Mouse (Mus musculus) embryo, embryonic 10 days (tissue): ENCODE results near the gene Olfr1018.

Source experiments
- DNase-seq: peaks from one replicate; pipeline ENCODE4 v3.0.0-alpha.2; 2015; ENCODE audit warnings: low spot score

Olfr1018 gene

DNA sequence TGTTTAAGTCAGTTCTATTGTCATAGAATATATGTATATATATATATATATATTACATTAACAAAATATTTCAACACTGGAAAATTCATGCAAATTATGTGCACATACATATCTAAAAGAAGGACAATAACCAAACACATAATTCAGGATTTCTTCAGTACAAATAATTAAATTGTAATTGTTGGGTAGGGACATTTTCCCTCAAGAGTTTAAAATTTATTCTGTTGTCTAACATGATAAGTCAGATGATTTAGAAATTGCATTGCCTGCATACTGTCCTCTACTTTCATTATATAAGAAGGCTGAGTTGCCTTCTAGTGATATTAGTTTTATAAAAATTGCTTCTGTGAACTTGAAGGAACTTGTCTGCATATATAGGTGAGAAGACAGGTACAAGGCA, at the start of gene Olfr1018:
Gene Olfr1018 (plus strand): TSS at position 301 of the 400 bp plus-strand sequence.
- DNase-seq, result no peak

DNA sequence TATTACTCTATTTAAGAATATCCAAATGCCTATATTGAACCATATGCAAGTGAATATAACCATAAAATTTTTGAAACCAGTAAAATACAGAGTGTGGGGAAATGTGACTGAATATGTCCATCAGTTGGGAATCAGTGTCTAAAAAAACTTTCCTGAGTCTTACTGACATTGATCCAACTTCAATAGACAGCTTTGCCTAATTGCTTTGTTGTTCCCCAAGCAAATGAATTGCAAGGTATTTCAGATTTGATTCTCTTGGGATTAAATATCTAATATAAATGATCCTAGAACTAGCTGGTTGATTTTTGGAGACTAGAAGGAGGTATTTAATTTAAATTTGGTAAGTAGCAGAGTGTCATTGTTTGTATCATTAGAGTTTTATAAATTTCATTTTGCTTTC, 45.9 kb upstream of the Olfr1018 start, which contains the start of gene Olfr1014:
Gene Olfr1014 (plus strand): TSS at position 301 of the 400 bp plus-strand sequence.
- no peak for DNase-seq

- no peak for DNase-seq
Observed at GRCm38 (mm10) chr2:85781717-85782116, 36.6 kb upstream of the Olfr1018 start, which contains the start of gene Olfr1015. Gene Olfr1015 (plus strand): TSS chr2:85782017.

GRCm38 (mm10) chr2:85792331-85792730, 25.9 kb upstream of the Olfr1018 start:
- DNase-seq, result no peak

DNA sequence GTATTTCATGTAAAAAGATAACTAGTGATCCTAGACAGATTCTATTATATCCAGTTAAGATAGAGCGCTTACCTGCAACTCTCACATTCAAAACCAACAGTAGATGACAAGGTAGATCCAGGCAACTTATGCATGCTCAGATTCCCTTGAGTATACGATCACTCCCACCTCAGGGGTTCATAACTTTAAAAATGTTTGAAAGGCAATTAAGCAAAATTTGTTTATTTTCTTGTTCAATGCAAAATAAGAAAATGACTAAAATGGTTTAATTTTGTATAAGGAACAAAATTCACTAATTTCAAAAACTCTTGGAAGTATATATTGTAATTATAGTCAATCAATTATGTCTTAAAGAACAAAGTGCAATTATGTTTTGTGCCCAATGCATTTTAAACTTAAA, 15.8 kb upstream of the Olfr1018 start, which contains the start of gene Olfr1016:
Gene Olfr1016 (minus strand): TSS at position 101 of the 400 bp plus-strand sequence.
- DNase-seq, result no peak

GRCm38 (mm10) chr2:85804501-85804900, 13.8 kb upstream of the Olfr1018 start:
- DNase-seq, result peak; percentile 28

DNA sequence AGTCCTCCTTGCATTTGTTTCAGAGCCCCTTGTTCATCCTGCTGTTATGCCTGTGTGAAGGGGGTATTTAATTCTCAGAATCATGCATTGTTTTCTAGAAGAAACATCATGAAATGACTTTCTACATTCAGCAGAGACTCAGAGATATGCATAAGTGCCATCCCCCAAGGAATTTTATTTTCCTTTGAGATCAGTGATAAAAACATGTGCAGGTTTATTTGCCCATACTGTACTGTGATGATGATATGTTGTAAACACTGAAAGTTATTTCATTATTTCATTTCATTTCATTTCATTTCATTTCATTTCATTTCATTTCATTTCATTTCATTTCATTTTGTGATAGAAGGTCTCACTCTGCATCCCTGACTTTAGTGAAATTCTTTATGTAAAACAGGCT, 27.1 kb downstream of the Olfr1018 start, which contains the start of gene Olfr1019:
Gene Olfr1019 (minus strand): TSS at position 101 of the 400 bp plus-strand sequence.
- no peak for DNase-seq

- DNase-seq, result no peak
Observed at GRCm38 (mm10) chr2:85846730-85847129, 28.5 kb downstream of the Olfr1018 start, which contains the start of gene Olfr1020. Gene Olfr1020 (plus strand): TSS chr2:85847030.

GRCm38 (mm10) chr2:85868294-85868693, 50.0 kb downstream of the Olfr1018 start, which contains the start of gene Olfr1022:
Gene Olfr1022 (plus strand): TSS chr2:85868594.
- DNase-seq, result no peak
